Mouse (Mus musculus) right cerebral cortex, adult 18-20 months (tissue): ENCODE measurements around the gene Abi3.
A peak's percentile ranks its signal among the peaks of the same experiment; 100 is the strongest.

Experiments used
- DNase-seq: peaks from one replicate; pipeline ENCODE4 v3.0.0; 2022; ENCODE audit warnings: mixed read lengths

Abi3 gene

GRCm38 (mm10) chr11:95824877-95825243 lies 17.4 kb downstream of the Abi3 start:
- DNase-seq = peak; percentile 68

- DNase-seq = peak; percentile 92
These were observed 18.0 kb downstream of the Abi3 start, which contains the start of gene Phospho1 for GRCm38 (mm10) chr11:95824071-95824876. Phospho1 (plus strand) TSS chr11:95824499.

- no peak for DNase-seq
These were observed 19.8 kb downstream of the Abi3 start for GRCm38 (mm10) chr11:95822437-95822836.

- no peak for DNase-seq
These were observed 20.8 kb downstream of the Abi3 start for GRCm38 (mm10) chr11:95821511-95821910.

- DNase-seq = no peak
These were observed 23.1 kb downstream of the Abi3 start for GRCm38 (mm10) chr11:95819138-95819537.

- DNase-seq = no peak
These were observed 26.9 kb downstream of the Abi3 start for GRCm38 (mm10) chr11:95815412-95815811.

GRCm38 (mm10) chr11:95814857-95815256 lies 27.4 kb downstream of the Abi3 start:
- no peak for DNase-seq

- DNase-seq = no peak
These were observed 28.2 kb downstream of the Abi3 start for GRCm38 (mm10) chr11:95814101-95814500.

- no peak for DNase-seq
These were observed 30.1 kb downstream of the Abi3 start for GRCm38 (mm10) chr11:95812224-95812623.

GRCm38 (mm10) chr11:95811741-95812140 lies 30.5 kb downstream of the Abi3 start:
- no peak for DNase-seq

GRCm38 (mm10) chr11:95810828-95811227 lies 31.4 kb downstream of the Abi3 start:
- DNase-seq = no peak

GRCm38 (mm10) chr11:95809603-95810002 lies 32.7 kb downstream of the Abi3 start:
- DNase-seq = no peak

GRCm38 (mm10) chr11:95808448-95809011 lies 33.7 kb downstream of the Abi3 start:
- no peak for DNase-seq

- DNase-seq = no peak
These were observed 34.4 kb downstream of the Abi3 start for GRCm38 (mm10) chr11:95807884-95808283.

GRCm38 (mm10) chr11:95805527-95805926 lies 36.7 kb downstream of the Abi3 start:
- no peak for DNase-seq

- DNase-seq = no peak
These were observed 37.3 kb downstream of the Abi3 start for GRCm38 (mm10) chr11:95805010-95805409.

GRCm38 (mm10) chr11:95795582-95795981 lies 46.7 kb downstream of the Abi3 start:
- DNase-seq = no peak

- no peak for DNase-seq
These were observed 48.1 kb downstream of the Abi3 start for GRCm38 (mm10) chr11:95794201-95794600.

- DNase-seq = no peak
These were observed 49.2 kb downstream of the Abi3 start for GRCm38 (mm10) chr11:95792950-95793509.

GRCm38 (mm10) chr11:95791787-95792186 lies 50.5 kb downstream of the Abi3 start:
- DNase-seq = peak; percentile 73

- DNase-seq = no peak
These were observed 52.8 kb downstream of the Abi3 start for GRCm38 (mm10) chr11:95789451-95789891.

- no peak for DNase-seq
These were observed 55.8 kb downstream of the Abi3 start for GRCm38 (mm10) chr11:95786511-95786910.

GRCm38 (mm10) chr11:95785675-95786074 lies 56.6 kb downstream of the Abi3 start:
- no peak for DNase-seq

- no peak for DNase-seq
These were observed 58.3 kb downstream of the Abi3 start for GRCm38 (mm10) chr11:95783958-95784357.
